8 mouse cellular contexts compared by ENCODE assay signal in genomic region chr4:124985671-124986602, GRCm38 (mm10). TPM values are rescaled to one million over a fixed set of nuclear protein-coding genes. Genes with fewer than 3 reads are reported as not detected.
DNase-seq lines count a peak whose midpoint lies in the region; ATAC-seq lines count a peak whose summit lies in the region.

Rspo1 (plus strand) TSS chr4:124986430.

- H3K4me3 ChIP-seq in forebrain, embryonic 12.5 days (replicated peaks): peak within 1 kb of the TSS; percentile 49
- peak within 1 kb of the TSS; percentile 40 for H3K4me3 ChIP-seq in intestine, embryonic 14.5 days (ENCODE audit: low read depth, low read length)
- H3K4me3 ChIP-seq in midbrain, embryonic 10.5 days: peak within 1 kb of the TSS; percentile 60

- no peaks in the 10 kb centered on the region for H3K9me3 ChIP-seq in forebrain, embryonic 12.5 days
- H3K9me3 ChIP-seq in intestine, embryonic 14.5 days (ENCODE audit: control insufficient read depth, low read length): no peaks in the 10 kb centered on the region
- H3K9me3 ChIP-seq in midbrain, embryonic 10.5 days (replicated peaks): no peaks in the 10 kb centered on the region

- H3K4me1 ChIP-seq in forebrain, embryonic 12.5 days: peaks cover 56% of the 10 kb centered on the region
- peaks cover 36% of the 10 kb centered on the region for H3K4me1 ChIP-seq in intestine, embryonic 14.5 days (replicated peaks; ENCODE audit: control insufficient read depth, insufficient read depth, low read length)
- H3K4me1 ChIP-seq in midbrain, embryonic 10.5 days: peaks cover 76% of the 10 kb centered on the region

- 0 out of 2 replicates have a peak, but pooled peaks have one; percentile 17 for ATAC-seq in forebrain, embryonic 12.5 days (ENCODE audit: low FRiP score)
- ATAC-seq in intestine, embryonic 14.5 days (replicated peaks; ENCODE audit: low FRiP score, low TSS enrichment, low read depth): peak; percentile 43; the same call in 1 of the 2 replicates

- H3K9ac ChIP-seq in forebrain, embryonic 12.5 days: peak within 1 kb of the TSS; percentile 54
- peak within 1 kb of the TSS; percentile 25; the same call in 1 of the 2 replicates for H3K9ac ChIP-seq in intestine, embryonic 14.5 days (ENCODE audit: low read length)

- no peaks in the 10 kb centered on the region for H3K36me3 ChIP-seq in forebrain, embryonic 12.5 days (replicated peaks)
- no peaks in the 10 kb centered on the region for H3K36me3 ChIP-seq in intestine, embryonic 14.5 days (ENCODE audit: control insufficient read depth, insufficient read depth, low read length)
- no peaks in the 10 kb centered on the region for H3K36me3 ChIP-seq in midbrain, embryonic 10.5 days

- H3K4me2 ChIP-seq in forebrain, embryonic 12.5 days: peak within 1 kb of the TSS; percentile 60
- H3K4me2 ChIP-seq in intestine, embryonic 14.5 days (ENCODE audit: low read length): peak within 1 kb of the TSS; percentile 68

- peak within 1 kb of the TSS; percentile 50; the same call in 1 of the 2 replicates for H3K27ac ChIP-seq in forebrain, embryonic 12.5 days
- H3K27ac ChIP-seq in intestine, embryonic 14.5 days (ENCODE audit: low read depth): no peak within 1 kb of the TSS
- peak within 1 kb of the TSS; percentile 74 for H3K27ac ChIP-seq in midbrain, embryonic 10.5 days (replicated peaks)

- peaks cover 94% of the 10 kb centered on the region for H3K27me3 ChIP-seq in forebrain, embryonic 12.5 days
- H3K27me3 ChIP-seq in intestine, embryonic 14.5 days (replicated peaks; ENCODE audit: control insufficient read depth, insufficient read depth, low read length): peaks cover 78% of the 10 kb centered on the region
- H3K27me3 ChIP-seq in midbrain, embryonic 10.5 days (ENCODE audit: low read depth, poor library complexity, severe bottlenecking): peaks cover 98% of the 10 kb centered on the region

- 1% methylated on average over 46 of the region's 62 CpGs for WGBS in forebrain, embryonic 12.5 days
- WGBS in intestine, embryonic 14.5 days: under 1% methylated on average over 61 of the region's 62 CpGs
- 1% methylated on average over 61 of the region's 62 CpGs for WGBS in midbrain, embryonic 10.5 days

- DNase-seq in urinary bladder, adult 2 months (ENCODE audit: low spot score): peak; percentile 31
- no peak for DNase-seq in urinary bladder, postnatal 10 days (ENCODE audit: low spot score)
- no peak for DNase-seq in intestine, embryonic 14.5 days (ENCODE audit: low spot score)
- DNase-seq in midbrain, embryonic 10.5 days (ENCODE audit: low spot score): no peak
- no peak for DNase-seq in c-Kit-positive CD71-positive TER-119-positive erythroid progenitor cells, embryonic 14.5 days (ENCODE audit: low spot score)
- DNase-seq in ovary, postnatal 10 days (ENCODE audit: low spot score): no peak
- no peak for DNase-seq in layer of hippocampus, adult 11-12 months (ENCODE audit: low spot score)

RNA-seq across cellular contexts. Expression of gene Rspo1, which starts in this region (rescaled TPM):
- 6.3 and 7.5 TPM in 2 replicates for polyA plus RNA-seq in urinary bladder, adult 2 months (2012; rRNA removed)
- 20.3 and 26.2 TPM in 2 replicates for polyA plus RNA-seq in forebrain, embryonic 12.5 days (2016; fragmentation: Nextera tagmentation; extraction: Ambion mirVana)
- 13.9 and 14.6 TPM in 2 replicates for polyA plus RNA-seq in intestine, embryonic 14.5 days (2014; fragmentation: Nextera tagmentation; extraction: Ambion mirVana)
- 11.0 and 16.4 TPM in 2 replicates for polyA plus RNA-seq in midbrain, embryonic 10.5 days (2016; fragmentation: Nextera tagmentation; extraction: Ambion mirVana)
